Mouse (Mus musculus) c-Kit-positive CD71-negative TER-119-negative erythroid progenitor cells, embryonic 14.5 days (primary cell): ENCODE measurements around the gene Zfp94.
"Not testable (repeated sequence)": the region's sequence is repeated elsewhere in the genome, so short reads cannot be mapped to it uniquely, and the experiment has no call there.

Experiments
- DNase-seq: peaks from one replicate; pipeline ENCODE4 v3.0.0-alpha.2; 2013; ENCODE audit warnings: low read depth

Gene Zfp94

DNA sequence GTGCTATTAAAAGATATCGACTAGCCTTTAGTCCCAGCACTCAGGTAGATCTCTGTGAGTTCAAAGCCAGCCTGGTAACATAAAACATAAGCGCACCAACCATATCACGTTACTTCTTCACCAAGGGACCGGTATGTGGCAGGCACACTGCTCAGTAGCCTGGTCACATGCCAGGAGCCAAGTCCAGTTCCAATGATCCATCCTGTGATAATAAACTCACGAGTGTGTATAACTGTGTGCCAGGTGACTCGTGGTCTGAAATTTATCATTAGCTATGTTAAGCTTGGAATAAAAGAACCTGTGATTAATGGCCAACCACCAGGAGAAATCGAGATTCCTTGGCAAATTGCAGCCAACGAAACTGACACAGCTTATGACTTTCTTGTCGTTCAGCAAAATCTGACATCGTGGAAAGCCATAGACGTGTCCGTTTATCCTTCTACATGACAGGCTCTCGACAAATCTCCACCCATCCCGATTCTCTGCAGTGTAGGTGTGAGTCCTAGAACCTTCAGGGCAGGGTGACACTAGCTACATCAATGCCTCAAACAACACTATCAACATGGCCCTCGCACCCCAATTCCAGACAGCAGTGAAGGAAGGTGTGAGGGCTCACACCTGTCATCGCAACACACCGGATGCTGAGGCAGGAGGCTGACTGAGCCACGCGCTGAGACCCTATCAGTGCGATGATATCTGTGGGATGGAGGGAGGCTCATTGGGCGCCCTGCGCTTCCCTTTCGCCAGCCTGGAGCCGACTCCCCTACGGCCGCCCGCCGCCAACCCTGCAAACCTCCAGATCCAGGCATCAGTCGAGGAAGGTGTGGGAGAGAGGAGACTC lies 520 bp downstream of the Zfp94 start:
- no peak for DNase-seq

DNA sequence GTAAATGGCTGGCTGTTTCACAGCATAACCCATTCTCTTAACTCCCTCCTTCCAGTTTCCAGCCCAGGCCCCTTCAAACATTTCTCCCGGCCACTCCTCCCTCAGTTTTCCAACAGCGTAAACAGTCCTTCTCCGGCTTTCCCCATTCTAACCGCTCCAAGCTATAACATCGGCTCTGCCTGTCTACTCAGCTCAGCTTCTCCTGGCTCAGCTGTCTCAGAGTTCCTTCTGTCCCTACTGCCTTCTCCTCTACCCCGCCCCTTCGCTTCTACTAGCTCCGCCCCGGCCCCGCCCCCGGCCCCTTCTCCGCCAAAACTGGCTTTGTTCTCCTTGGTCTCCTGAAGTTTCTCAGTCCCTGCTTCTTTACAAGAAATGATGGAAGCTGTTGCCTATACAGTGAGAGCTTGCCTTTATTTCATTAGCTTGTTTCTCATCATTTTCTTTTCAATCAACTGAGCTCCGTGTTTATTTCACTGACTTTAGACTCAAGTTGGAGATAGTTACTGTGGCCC lies 15.6 kb downstream of the Zfp94 start, which contains the start of gene Zfp61:
TSS of gene Zfp61 (minus strand) at position 462 of the 512 bp plus-strand sequence.
- peak; percentile 18 for DNase-seq

DNA sequence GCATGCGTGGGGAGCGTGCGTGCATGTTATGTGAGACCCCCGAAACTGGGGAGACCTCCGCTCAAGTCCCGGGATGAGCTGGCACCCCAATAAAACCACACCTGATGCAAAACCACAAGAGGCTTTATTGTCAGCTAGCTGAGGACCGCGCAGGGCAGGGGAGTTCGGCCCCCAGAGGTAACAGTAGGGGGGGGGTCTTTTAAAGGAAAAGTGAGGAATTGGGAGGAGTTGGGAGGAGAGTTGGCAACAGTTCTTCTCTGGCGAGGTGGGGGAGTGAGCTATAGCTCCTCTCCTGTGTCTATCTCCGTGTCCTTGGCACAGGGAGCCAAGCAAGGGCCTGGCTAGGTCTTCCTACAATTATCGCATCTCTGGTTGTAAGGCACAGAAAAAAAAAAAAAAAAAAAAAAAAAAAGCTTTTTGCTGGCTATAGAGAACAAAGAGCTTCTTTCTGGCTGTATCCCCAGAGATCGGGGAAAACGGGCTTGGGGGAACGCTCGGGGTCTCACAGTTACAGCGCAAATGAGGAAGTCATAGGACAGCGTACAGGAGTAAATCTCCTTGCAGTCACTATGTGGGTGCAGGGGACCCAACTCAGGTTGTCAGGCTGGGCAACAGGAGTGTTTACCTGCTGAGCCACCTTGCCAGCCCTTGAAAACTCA lies 16.5 kb downstream of the Zfp94 start:
- DNase-seq: no peak

DNA sequence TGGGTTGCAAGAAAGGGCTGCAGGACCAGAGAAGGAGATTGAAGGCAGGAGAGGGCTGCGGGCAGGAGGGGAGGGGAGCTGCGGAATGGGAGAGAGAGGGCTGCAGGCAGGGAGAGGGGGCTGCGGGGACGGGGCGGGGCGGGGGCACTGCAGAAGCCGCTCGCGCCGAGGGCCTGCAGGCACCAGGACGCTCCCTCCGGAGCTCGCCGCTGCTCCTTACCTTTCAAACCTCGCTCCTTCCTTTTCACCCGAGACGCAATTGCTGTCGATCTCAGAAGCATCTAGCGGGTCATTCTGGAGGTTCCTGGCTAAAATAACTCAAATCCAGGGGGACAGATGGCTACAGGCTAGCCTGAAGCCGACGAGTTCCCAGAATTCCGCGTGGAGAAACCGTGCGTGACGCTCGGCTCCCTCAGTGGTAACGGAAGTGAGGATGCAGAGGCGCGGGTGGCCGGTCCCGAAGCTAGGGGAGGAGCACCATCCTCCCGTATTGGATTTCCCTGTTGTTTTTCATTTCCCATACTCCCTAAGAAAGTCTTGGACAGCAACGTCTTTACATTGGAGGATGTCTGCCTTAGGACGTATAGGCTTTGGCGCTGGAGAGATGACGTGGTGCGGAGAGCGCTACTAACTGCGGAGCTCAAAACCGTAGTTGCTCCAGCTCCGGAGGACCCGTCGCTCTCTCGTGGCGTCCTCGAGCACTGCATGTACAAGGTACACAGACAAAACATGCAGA lies 17.3 kb downstream of the Zfp94 start:
- peak; percentile 82 for DNase-seq

DNA sequence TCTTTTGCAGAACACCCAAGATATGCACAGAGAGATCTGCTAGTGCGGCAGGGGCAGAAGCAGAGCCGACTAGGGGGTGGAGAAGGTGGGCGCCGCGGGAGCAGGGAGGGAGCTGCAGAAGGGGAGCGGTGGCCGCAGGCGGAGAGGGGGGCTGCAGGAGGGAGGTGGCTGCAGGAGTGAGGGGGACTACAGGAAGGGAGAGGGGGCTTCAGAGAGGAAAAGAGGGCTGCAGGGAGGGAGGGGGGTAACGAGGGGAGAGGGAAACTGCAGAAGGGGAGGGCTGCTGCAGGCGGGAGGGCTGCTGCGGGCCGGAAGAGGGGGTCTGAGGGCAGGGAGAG lies 17.9 kb downstream of the Zfp94 start:
- no peak for DNase-seq

DNA sequence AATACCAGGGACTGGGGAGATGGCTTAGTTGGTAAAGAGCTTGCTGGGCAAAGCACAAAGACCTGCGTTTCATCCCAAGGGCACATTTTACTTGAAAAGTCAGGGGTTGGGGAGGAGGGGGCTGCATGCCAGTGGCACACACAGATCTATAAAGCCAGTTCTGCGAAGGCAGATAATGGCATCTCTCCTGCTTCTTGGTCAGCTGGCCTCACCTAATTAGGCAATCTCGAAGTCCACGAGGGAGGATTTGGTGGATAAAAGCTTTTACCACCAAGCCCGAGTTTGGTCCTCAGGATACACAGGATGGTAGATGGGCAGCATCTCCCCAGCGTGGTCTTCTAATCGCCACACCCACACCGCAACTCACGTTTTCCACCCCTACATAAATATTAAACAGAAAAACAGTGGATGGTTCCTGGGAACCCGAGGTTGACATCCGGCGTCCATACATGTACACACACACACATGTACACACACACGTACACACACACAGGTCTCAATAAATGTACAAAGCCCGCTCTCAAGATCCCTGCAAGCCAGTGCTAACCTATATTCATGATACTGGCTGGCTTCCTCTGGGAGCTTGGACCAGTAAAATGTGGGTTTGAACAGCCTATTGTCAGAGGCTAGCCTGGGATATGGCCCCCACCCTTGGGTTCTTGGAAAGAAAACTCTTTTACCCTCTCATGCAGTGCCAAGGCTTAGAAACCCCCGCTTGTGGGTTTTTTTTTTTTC lies 18.9 kb downstream of the Zfp94 start:
- DNase-seq: no peak

DNA sequence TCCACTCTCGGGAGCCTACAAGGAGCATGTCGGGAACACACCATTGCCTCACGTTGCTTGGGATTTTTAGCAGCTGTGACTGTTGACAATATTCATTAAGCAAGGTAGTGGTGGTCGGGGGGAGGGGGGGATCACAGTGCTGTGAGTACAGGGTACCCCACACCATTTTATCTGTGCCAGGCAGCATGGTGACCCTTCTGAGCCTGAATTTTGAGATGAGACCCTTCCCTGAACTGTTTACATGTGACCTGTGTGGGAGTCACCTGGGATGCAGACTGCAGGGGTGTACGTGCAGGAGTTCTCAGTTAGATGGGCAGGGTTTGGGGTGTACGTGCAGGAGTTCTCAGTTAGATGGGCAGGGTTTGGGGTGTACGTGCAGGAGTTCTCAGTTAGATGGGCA lies 20.1 kb downstream of the Zfp94 start:
- no peak for DNase-seq

DNA sequence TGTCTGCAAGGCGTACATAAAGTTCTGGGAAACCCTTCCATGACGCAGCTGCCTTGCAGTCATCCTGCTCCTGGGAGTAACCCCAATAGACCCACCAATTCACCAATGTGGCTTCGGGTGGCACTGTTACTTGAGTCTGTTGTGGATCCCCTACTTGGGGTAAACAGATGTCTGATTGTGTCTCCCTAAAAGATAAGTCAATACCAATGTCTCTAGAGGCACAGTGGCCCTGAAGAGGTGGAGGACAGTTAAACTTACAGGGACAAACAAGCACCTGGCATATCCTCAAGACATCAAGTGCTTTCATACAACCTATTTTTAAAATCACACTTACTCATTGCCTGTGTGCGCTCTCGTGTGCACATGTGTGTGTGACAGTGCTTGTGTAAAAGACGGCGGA lies 21.1 kb downstream of the Zfp94 start:
- no peak for DNase-seq

DNA sequence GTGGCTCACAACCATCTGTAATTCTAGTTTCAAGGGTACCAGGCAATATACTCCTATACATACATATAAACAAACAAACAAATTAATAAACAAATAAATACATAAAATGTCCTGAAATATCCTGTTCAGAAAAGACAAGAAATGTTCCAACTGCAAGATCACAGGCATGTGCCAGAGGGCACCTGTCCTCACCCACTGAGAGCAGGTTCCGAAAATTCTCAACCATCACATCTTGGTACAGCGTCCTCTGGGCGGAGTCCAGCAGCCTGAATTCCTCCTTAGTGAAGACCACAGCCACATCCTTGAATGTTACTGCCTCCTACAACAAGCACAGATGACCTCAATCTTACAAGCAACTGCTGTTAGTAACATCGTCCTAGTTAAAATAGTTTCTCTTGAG lies 21.7 kb downstream of the Zfp94 start:
- no peak for DNase-seq

DNA sequence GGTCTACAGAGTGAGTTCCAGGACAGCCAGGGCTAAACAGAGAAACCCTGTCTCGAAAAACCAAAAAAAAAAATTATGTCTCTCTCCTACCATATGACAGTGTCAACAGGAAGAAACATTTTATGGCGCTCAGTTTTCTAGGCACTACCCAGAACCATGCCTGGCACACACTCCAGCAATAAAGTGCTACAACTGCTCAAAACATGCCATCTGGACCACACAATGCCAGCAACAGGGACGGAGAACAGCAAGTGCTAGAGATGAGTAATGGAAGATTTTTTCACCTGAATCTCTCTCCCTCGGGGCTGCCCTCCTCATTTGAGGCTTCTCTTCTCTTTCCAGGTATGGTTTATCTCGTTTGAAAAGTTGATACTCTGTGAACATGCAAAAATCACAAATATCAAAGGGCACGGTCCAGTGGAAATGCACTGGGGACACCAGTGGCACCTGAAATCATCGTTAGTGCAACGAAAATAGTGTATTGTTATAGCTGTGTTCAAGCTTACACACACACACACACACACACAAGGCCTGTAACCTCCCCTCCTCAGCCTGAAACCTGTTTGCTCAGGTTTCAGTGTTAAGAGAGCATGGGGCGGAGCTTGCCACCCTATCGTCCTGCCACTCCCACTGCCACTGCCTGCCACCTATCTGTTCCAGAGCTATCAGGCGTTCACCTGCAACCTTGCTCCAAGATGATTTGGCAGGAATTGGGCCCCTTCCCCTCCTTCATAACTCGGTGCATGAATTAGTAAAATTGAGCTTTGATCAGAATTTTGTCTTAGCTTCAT lies 23.2 kb downstream of the Zfp94 start:
- no peak for DNase-seq

DNA sequence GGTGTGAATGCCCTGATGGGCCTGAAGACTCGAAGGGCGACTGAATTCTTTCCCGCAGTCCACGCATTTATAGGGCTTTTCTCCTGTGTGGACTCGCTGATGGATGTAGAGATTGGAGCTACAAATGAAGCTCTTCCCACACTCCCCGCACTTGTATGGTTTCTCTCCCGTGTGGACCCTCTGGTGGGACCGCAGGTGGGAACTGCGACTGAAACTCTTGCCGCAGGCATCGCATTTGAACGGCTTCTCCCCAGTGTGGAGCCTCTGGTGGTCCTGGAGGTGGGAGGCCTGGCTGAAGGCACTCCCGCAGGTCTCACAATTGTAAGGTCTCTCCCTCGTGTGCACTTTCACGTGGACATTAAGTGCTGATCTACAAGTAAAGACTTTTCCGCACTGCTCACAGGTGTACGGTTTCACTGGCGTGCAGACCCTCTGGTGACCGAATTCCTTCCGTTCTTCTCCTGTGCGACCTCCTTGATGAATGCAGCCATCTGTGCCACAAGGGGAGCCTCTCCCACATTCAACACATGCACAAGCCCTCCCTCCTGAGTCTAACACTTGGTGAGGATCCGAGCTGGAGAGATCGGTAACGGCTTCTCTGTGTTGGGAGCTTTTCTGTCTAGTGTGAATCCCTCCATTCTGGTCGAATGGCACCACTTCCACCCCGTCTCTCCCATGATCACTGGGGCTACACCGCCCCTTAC lies 24.9 kb downstream of the Zfp94 start:
- no peak for DNase-seq

DNA sequence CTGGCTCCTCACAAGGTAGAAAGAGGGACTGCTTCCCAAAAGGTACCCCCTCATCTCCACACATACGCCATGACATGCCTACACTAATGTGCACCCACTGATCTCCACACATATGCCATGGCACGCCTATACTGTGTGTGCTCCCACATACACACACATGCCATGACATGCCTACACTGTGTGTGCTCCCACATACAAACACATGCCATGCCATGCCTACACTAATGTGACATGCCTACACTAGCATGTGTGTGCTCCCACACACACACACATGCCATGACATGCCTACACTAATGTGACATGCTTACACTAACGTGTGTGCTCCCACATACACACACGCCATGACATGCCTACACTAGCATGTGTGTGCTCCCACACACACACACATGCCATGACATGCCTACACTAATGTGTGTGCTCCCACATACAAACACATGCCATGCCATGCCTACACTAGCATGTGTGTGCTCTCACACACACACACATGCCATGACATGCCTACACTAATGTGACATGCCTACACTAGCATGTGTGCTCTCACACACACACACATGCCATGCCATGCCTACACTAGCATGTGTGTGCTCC lies 26.3 kb downstream of the Zfp94 start:
- no peak for DNase-seq

DNA sequence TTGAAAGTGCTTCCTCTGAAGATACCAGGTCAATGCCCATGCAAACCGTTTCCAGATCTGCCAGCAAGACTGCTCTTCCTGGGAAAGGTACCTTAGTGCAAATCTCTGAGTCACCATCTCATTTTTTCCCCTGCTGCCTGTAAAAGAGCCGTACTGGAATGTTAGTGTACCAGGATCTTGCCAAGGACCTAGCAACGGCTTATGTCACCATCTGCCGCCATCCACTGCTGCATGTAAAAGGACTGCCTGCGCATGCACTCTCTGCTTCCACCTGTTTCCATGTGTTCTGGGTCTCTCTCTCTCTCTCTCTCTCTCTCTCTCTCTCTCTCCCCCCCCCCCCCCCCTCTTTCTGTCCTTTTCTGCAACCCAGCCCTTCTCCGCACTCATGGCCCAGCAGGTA lies 28.0 kb downstream of the Zfp94 start:
- no peak for DNase-seq

DNA sequence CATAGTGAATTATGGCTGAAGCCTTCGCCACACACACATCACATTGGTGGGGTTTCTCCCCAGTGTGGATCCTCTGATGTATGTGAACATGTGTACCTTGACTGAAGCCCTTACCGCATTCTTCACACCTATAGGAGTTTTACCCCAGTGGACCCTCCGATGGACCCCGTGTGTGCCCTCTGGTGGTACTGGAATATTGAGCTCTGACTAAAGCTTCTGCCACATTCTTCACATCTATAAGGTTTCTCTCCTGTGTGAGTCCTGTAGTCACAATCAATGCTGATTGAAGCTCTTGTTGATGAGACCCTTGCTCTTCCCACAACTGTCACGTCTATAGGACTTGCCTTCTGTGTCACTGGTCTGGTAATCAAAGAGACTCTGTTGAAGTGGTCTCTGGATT lies 28.8 kb downstream of the Zfp94 start:
- peak; percentile 22 for DNase-seq

DNA sequence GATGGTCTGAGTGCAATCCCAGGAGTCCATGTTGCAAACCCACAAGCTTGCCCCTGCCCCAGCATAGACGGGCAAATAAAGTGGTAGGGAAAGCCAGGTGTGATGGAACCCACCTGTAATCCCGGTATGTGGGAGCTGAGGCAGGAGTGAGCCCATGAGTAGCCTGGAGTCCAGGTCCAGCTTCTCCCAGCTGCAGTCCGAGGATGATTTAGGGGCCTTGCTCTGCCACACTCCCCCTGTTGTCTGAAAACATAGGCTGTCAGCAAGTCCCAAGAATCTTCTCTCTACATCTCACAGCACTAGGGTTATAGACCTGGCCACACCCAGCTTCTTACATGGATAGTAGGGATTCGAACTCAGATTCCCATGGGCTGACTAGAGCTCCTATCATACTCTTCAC lies 29.6 kb downstream of the Zfp94 start:
- no peak for DNase-seq

DNA sequence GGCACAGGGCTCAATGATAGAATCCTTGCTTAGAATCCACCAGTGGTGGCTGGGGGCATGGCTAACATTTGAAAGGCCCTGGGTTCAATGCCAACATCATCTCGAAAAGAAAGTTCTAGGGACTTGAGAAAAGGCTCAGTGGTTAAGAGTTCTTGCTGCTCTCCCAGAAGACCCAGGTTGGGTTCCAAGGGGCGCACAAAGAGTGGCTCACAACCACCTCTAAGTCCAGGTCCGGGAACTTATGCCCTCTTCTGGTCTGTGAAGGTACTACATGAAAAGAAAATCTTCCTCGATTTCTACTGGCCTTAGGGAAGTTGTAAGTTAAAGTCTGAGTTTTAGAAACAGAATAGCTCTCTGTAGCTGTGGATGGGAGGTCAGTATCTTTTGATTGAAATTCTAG lies 30.4 kb downstream of the Zfp94 start:
- DNase-seq: no peak

DNA sequence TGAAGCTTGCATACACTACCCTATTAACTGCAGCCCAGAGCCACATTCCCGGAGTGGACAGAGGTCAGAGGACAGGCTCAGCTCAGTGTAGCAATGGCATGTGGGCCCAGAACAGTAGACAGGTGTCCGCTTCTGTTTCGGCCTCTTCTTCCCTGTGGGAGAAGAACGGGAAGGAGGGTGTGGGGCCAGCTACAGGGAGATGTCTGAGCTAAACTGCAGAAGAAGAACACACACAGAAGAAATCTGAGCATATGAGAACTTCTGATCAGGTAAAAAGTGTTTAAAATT lies 35.7 kb downstream of the Zfp94 start:
- DNase-seq: no peak

DNA sequence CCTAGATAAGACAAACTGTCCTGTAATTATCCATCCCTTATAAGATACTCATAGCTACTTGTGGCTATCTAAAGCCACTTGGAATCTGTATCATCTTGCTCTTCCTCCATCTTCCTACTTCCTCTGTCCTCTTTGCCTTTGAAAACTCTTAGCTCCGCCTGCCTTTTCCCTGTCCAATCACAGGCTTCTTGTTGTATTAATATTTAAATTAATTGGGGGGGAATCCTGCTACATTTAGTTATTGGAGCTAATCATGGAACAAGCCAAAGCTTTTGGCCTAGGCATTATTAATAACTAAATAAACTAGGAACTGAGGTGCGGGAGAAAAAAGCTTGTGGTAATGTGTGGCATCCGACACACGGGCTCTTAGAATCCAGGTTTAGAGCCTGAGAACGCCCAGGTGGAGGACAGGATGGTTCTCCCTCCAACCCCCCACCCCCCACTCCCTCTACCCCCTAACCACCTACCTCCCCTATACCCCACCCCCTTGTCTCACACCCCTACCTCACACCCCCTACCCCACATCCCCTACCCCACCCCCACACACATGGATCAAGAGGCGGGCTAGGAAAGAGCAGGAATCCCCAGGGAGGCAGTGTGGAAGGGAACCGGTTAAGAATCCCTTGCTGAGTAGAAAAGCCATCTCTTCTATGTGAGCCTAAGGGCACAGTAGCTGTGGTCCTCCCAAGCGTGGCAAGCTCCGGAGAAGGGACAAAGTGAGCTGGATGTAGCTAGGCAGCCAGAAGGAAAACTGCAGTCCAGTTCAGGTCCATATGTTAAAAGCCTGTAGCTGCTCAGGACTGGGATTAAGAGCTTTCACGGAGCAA lies 36.2 kb downstream of the Zfp94 start:
- no peak for DNase-seq

DNA sequence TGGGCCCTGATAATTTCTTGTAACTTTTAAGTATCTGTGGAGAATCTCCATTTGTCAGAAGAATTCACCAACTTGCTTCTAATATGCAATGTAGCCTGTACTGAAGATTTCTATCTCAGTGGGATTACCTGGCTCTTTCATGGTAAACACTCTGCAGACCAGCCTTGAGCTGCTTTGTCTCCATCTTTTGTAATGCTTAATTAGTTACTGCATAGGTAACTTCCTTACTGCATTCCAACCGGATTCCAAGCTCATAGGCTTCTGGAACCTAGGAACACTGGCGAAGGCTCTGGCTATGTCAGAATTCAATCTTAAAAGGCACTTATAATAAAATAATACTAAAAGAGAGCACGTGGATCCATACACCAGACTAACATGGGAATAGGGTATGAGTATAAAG lies 37.7 kb downstream of the Zfp94 start:
- DNase-seq: not testable (repeated sequence)

DNA sequence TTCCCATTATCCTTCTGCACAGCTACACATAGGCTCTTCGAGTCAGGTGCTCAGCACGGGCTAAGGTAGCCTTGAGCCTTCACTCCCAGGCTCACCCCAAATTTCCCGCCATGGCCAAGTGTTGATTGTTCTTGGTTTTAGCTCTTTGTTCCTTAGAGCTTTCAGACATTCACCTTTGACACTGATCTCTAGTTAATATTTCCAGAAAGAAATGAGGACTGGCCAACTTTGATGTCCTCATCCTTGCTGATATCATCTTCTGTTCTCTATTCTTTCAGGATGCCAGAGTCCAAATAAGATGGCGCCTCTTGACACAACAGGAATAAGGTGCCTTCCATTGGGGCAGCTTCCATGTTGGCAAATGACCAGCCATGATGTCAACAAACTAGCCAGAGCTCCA lies 42.0 kb downstream of the Zfp94 start:
- DNase-seq: no peak
